Mouse (Mus musculus) left cerebral cortex, postnatal 25 days (tissue): ENCODE measurements around the gene Mylk3. TPM values are rescaled to one million over a fixed set of nuclear protein-coding genes. Genes with fewer than 3 reads are reported as not detected.

Experiments
- DNase-seq, 2 experiments: peaks; one replicate each; pipeline ENCODE4 v3.0.0; 2022; ENCODE audit warnings: low spot score in 2 of 2, mixed read lengths in 1 of 2
- intact Hi-C: fragments of 180-260 bp; cut with DNase I; formaldehyde crosslinking; loops from one replicate; pipeline ENCODE4 v1.15.1; 2025
- total RNA-seq, 2 experiments: library from RNA; stranded (reverse); gene quantifications; 2 replicates each; pipeline ENCODE4 v1.2.3; 2021

Gene Mylk3
- total RNA-seq, 2 experiments from 2014 or later: 2.2 to 2.6 TPM

DNA sequence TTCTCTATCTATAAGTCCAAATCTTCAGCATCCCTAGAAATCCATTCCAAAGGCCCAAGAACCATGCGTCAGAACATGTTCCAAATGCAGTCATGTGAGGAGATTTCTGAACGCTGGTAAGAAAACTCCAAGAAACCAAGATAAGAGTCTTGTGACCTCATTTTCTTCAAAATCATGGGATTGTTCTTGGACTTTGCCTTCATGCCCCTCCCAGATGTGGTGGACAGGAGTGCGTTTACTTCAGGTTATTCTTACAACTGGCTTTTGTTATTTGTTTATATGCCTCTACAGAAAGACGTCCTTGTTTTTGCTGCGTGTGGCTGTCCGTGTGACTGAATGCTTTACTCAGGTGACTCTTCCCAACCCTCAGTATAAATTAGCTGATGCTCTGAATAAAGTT is 7.1 kb upstream of the Mylk3 start:
- no peak for DNase-seq
- intact Hi-C loops: no loop called here

DNA sequence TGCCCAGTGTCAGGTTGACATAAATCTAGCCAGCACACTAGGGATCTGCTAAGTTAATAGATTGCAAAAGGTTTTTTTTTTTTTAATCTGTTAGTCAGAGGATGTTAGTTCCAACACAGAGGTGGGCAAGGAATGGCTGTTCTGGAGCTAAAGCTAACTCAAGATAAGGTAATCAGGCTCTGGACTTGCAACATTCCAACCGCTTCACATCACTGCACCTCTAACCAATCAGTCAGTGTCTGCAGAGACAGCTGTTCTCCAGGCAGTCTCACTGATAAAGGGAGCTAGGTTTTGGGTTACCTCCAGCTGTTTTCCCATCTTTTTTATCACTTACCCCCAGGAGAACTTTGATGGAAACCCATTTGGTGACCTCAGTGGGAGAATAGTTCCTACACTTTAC is 5.3 kb upstream of the Mylk3 start:
- no peak for DNase-seq
- intact Hi-C loops: no loop called here

DNA sequence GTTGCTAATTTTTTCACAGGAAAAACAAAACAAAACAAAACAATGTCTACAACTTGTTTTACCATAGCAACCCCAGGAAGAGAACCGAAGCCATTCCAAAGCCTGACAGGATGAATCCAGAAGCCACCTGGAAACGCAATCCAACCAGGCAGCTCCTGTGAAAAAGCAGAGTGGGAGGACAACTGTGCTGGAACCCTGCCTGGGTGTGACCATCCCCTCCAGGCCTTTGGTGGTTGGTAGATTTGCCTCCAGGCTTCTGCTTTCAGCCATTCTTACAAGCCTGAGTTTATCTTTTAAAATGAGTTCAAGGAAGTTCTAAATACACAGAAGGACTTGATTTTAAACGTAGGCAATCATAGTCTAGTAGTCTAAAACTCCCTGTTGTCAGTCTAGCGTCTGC is 4.2 kb downstream of the Mylk3 start:
- peak; percentile 12 to 60 for DNase-seq

DNA sequence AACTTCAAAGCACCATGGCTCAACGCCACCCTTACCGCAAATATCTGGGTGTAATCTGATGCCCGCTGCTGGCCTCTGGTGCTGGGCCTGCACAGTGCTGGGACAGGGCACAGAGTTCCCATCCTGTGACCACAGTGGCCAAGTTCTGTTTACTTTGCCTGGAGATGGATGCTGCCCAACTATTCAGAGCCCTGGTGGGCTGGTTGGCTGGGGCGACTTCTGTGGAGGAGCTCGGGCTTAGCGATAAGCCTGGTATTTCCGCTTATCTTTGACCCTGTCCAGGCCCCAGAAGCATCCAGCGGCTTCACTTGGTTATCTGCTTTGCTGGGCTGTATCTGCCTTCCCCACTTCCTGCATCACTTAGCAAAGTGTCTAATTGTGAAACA is 5.3 kb downstream of the Mylk3 start:
- no peak for DNase-seq
- intact Hi-C loops: no loop called here

More for the DNA sequence above, 4.2 kb downstream of the Mylk3 start:
- intact Hi-C loops: no loop called here

DNA sequence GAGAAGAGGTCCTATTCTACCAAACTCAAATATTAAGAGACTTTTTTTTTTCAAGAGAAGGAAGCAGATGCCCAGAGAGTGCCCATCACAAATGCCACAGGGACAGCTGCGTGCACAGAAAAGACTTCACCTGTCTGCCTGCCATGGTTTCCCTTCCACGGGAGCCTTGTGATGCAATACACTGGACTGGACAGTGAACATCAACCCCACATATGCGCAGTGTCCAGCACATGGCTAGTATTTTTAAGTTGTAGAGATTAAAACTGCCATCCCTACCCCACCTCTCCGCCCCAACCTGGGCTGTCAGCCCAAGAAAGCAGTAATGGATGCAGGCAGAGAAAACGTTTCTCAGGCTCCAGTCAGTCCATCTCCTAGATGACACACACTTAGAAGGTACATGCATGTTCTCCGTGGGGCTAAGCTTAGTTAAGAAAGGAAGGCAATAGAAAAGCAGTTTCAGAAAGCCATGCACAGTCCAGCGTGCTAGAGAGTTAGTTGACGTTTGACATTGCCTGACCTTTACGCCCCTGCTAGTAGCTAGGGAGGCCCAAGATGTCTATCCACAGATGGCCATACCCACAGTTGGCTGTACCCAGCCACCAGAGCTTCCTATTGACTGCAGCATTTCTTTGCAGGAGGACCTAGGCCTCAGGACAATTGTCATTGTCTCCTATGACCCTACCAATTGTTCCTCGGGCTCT is 5.9 kb downstream of the Mylk3 start:
- no peak for DNase-seq
- intact Hi-C loops: no loop called here

DNA sequence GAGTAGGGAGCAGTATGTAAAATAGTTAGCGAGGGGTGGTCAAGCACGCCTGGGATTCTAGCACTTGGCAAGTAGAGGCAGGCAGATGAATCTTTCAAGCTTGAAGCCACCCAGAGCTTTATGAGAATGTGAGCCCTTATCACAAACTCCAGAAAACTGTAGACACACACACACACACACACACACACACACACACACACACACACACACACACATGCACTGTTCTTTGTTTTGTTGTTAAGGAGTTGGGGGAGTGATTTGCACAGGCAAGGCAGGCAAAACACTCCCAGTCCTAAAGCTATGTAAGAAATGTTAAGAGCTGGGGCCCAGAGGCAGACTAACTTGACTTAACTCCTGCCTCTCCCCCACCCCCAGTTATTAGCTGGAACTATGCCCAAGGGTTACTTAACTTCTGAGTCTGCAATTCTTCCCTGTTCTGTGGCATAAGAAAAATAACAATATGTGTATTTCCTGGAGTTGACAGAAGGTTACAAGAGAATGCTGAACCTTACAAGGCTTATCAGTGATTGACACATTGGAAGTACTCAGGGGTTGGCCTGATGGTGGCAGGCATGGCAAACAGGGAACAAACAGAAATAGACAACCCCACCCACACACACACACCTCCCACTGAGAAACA is 6.9 kb downstream of the Mylk3 start:
- intact Hi-C loops: no loop called here
- peak; percentile 7 to 8 for DNase-seq

DNA sequence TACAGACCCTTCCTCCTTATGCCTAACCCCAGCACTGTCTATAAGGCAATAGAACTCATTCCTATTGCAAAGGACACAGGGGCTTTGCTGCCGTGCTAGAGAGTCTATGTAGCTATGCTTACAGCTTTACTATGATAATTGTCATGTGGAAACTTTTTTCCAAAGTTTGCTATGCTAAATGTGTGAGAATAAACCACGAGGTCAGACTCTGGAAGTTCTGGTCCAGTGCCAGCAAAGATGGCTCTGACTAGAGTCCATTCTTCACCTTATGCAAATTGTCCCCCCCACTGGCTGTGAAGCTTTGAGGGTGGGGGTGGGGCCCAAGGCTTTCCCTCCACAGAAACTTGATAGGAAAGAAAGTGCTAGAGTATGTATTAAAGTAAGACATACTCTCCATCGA is 9.6 kb downstream of the Mylk3 start:
- intact Hi-C loops: no loop called here
- DNase-seq: no peak

DNA sequence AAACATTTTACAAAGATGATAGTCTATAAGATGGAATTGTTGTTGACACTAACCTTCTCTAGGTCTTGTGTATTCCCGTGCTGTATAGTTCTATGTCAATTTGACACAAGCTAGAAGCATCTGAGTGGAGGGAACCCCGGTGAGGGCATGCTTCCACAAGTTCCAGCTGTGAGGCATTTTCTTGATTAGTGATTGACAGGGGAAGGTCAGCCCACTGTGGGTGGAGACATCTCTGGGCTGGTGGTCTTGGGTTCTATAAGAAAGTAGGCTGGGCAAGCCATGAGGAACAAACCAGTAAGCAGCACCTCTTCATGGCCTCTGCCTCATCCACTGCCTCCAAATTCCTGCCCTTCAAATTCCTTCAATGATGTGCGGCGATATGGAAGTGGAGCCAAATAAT is 11.9 kb downstream of the Mylk3 start:
- DNase-seq: no peak
- intact Hi-C loops: no loop called here

DNA sequence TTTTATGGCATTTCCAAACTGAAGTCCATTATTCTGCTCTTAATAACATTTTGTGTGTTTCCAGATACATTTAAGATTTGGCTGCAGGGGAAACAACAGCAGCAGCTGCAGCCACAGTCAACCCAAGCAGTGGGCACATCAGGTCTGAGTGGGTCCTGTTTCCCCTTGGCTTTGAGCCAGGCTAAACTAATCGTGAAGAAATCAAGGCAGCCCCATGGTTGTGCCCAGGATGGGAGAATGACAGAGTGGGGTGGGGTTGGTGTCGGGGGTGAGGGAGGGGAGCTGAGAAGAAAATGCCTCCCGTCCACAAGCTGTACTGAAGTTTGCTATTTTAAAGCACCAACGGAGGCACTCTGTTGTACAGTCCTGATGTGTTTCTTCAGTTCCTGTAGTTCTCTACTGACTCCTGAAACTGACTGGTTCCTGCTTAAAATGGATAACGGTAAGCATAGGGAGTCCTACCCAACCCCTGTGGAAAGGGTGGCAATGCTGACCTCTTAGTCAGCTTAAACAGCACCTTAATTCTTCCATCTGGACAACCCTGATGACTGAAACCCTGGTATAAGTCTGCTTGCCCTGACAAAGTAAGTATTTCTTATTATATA is 12.6 kb downstream of the Mylk3 start:
- intact Hi-C loops: no loop called here
- no peak for DNase-seq

DNA sequence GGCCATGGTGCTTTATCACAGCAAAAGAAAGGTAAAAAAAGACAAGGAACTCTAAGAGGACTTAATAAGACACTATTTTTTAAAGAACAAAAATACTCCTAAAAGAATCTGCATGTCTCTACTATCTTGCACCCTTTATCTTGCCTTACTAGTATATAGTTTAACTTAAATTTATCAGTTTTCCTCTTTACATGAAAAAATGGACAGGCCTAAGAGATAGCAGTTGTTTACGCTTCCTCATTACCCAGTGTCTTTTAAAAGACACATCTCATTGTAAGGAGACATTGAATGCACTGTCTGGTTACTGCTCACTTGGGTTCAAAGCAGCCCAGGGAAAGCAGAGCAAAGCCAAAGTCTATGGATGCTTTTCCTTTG is 13.7 kb downstream of the Mylk3 start:
- intact Hi-C loops: no loop called here
- DNase-seq: no peak

DNA sequence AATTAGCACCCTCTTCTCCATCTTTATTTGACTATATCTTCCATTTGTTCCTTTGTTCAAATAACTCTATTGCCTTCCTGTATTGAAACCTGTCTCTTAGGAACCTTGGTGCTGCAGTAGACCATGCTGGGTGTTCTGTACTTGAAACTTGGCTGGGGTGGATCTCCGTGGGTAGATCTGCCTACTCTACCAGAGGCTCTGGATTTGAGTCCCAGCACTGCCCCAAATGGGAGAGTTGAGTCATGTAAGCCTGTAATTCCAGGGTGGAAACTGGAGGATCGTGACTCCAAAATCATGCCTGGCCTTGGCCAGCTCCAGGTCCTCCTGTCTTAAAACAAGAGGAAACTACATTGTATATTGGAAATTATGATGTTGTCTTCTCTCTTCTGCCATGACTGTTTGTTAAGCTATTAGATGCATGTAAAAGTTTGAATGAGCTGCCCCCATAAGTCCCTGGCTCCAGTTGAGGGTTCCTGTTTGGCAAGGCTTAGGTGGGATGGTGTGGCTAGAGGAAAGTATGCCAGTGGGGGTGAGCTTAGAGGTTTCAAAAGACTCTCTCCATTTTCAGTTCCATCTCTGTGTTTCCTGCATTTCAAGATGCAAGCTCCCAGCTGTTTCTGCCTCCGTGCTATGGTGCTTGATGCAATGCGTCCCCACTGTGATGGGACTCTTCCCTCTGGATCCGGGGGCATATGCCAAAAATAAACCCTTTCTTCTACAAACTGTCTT is 14.2 kb downstream of the Mylk3 start:
- intact Hi-C loops: no loop called here
- DNase-seq: peak in 1 of 2 experiments; percentile 76

DNA sequence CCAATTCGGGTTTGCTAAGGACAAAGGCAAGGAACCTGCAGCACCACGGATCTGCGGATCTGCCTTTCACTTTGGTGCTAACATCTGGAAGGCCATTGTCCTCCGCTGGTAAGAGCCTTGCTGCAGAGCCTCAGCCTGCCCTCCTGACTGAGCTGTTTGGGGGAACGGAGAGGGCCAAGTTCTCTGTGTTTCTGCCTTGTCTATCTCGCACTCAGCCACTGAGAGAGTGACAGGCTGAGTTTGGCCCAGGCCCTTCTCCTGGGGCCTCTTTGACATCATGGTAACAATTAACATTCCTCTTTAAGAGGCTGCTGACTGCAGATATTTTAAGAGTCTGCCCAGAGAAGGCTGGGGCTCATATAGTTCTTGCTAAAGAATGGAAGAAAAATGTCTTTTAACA is 21.0 kb downstream of the Mylk3 start:
- DNase-seq: no peak
- intact Hi-C loops: no loop called here

DNA sequence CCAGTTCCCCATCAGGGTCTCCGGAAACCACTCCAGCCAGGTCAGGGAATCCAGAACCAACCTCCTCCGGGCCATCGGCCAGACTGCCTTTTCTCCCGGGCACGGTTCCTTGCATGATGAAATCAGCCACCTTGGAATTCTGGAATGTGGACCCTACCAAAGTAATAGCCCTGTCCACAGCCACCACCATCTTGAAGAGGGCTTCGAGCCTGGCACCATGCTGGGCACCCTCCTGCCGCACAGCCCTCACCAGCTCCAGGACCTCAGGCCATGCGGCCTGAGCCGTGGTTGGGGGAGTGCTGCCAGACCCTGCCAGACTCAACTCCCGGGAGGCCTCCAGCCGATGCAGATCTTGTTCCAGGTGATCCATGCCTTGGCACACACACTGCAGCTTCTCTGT is 21.5 kb downstream of the Mylk3 start:
- no peak for DNase-seq
- intact Hi-C loops: no loop called here

DNA sequence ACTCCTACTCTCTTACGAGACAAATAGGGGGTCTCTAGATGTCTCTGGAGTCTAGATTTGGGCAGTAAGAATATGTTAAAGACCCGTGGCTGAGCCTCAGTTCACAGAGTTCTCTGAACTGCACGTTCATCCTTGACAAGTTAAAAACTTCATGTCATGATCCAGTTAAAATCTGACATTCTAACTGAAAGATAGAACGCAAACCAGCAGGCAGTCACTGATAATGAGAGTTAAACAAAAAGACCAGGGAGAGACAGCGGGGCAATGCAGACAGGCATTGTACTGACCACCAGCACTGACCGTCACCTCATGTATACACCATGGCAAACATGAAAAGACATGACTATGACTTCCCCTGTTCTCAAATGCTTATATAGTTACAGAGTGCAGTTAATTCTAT is 22.7 kb downstream of the Mylk3 start:
- intact Hi-C loops: no loop called here
- no peak for DNase-seq

DNA sequence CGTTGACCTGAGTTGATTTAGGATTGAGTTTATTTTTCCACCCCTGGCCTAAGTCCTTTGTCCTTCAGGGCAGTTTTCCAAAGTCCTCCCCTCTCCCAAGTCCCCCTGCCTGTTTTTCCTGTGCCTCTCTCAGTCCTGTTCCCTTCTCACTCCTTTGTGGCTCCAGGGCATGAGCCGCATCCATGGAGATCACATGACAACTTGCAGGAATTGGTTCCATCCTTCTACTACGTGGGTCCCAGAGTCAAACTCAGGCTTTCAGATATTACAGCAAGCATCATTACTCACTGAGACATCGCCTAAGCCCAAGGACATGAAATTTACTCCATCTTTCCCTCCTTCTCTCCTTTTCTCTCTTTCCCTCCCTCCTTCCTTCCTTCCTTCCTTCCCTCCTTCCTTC is 23.9 kb downstream of the Mylk3 start:
- DNase-seq: no peak
- intact Hi-C loops: no loop called here

DNA sequence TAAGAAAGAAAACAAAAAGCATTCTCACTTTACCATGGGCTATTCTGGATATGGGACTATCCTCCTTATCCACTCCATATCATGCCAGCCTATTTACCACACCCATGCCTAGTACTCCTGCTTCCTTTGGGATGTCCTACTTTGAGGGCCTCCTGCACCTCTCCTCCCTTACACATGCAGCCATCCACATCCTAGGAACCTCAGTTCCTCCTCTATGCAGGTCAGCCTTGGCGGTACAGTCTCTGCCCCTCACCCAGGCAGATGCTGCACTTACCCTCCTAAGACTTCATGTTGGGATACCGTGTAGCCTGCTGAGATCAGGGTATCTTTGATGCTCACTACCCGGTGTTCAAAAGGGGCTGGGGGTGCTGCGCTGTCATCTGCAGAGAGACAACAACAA is 32.9 kb downstream of the Mylk3 start:
- no peak for DNase-seq
- intact Hi-C loops: no loop called here

DNA sequence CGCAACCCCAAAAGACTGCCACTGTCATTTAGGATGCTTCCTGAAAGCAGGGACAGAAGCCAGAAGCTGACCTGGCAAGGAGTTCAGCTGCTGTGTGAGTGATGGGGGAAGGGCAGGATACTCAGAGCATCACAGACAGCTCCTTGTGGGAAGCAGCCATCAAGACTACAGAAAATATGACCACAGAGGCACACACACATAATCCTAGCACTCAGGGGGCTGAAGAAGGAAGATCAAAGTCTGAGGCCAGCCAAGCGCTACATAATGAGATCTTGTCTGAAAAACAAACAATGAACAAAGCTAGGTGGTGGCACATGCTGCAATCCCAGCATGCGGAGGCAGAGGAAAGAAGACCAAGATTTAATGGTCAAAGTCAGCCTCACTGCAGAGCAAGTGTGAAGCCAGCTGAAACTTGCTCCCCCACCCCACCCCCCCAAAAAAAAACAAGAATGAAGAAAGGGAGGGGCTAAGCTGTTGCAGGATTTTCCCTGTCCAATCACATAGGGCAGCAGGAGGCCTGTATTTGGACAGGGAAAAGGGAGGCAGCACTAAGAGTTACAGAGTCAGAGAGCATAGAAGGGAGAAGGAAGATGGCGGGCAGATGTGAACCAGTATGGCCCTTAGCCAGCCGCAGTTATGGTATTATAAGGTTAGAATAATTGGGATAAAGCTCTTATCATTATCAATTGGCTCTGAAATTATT is 46.1 kb downstream of the Mylk3 start:
- no peak for DNase-seq

DNA sequence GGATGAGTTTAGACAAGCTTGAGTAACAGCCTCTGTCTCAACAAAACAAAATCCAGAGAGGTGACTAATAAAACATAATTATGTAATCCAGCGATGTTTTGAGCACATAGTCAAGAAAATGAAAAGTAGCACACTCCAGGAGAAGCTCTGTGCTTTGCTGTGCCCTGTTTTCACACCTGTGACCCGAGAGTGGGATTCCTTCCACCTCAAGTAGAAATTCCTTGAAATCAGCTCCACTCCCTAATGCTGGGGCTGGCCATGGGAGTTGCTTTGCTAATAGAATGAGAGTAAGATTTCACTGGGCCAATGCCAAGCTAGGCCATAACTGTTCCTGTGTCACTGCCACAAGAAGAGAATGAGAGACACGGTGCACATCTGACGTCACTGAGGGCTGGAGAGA is 48.5 kb downstream of the Mylk3 start:
- intact Hi-C loops: no loop called here
- DNase-seq: no peak

More for the DNA sequence above, 46.1 kb downstream of the Mylk3 start:
- intact Hi-C loops: no loop called here

DNA sequence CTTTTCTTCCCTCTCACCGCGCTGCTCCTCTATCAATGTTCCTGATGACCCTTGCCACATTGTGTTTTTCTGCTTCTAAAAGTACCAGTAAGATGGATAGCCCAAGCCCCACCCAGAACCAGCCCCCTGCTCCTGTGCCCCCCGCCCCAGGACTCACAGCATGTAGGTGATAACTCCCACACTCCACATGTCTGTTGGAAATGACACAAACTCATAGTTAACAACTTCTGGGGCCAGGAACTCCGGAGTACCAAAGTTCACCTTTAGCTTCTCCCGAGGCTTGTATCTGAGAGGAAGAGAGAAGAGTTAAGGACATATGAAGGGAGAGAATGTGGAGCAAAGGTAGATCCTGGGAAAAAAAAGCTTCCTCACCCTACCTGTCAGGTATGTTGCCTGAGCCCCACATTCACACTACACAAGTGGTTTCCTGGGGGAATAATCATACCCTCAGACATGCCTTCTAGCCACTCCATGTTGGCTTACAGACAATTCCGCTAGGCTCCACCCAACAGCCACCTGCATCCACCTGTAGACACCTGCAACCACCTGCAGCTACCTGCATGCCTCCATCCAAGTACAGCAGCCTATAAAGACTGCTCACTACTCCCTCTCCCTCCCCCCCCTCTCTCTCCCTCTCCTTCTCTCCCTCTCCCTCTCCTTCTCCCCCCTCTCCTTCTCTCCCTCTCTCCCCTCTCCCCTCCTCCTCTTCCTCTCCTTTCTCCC is 49.8 kb downstream of the Mylk3 start:
- intact Hi-C loops: no loop called here
- no peak for DNase-seq

DNA sequence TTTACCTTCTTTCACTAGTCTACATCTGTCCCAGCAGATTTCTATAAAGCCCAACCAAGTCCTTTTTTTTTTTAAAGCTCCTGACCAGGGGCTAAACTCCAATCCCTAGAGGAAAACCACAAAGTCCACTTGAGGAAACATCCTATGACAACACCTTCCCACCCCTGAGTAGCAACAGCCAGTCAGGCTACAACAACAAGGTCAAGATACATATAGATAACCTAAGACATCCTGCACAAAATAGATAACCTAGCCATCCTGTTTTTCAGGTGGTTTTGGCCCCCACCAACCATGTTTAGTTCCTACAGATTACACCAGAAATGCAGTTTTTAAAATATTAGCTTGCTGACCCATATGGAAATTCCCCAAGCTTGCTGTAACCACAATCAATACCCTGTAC is 51.0 kb downstream of the Mylk3 start:
- DNase-seq: no peak

More for the DNA sequence above, 51.0 kb downstream of the Mylk3 start:
- intact Hi-C loops: no loop called here
